Mouse (Mus musculus): ENCODE data around the gene Il17re. TPM values are rescaled to one million over a fixed set of nuclear protein-coding genes. Genes with fewer than 3 reads are reported as not detected.

Il17re gene
- total and polyA plus RNA-seq, 3 experiments: 0.55 to 1.9 (median 1.1) TPM

- Histone ChIP-seq H3K79me2 (replicated peaks; ENCODE audit: control insufficient read depth, insufficient read depth, low read length) (no peaks in the 10 kb centered on the region), H3K4me3 (no peak overlapping the region), H3K27ac (no peak overlapping the region), H3K9ac (ENCODE audit: low read depth, low read length) (no peak overlapping the region), H3K27me3 (ENCODE audit: control insufficient read depth, insufficient read depth, low read length) (no peaks in the 10 kb centered on the region), H3K36me3 (ENCODE audit: control insufficient read depth, insufficient read depth, low read length) (no peaks in the 10 kb centered on the region), H3K4me1 (ENCODE audit: control insufficient read depth, insufficient read depth, low read length) (no peaks in the 10 kb centered on the region)
- WGBS: 56% methylated on average over 3 of the region's 3 CpGs
- TF ChIP-seq POLR2A (IDR thresholded peaks at IDR 0.05; ENCODE audit: insufficient read depth, low read depth, low read length) (no peak), CTCF (IDR thresholded peaks at IDR 0.05) (no peak), EP300 (IDR thresholded peaks at IDR 0.05; ENCODE audit: insufficient read depth, low read depth, low read length) (no peak)
- DNase-seq: no peak
- intact Hi-C loops (cut with DNase I): no loop called here
Measured at GRCm38 (mm10) chr6:113430846-113431245, 27.4 kb upstream of the Il17re start.

- Histone ChIP-seq H3K27me3 (ENCODE audit: control insufficient read depth, insufficient read depth, low read length) (no peaks in the 10 kb centered on the region), H3K36me3 (ENCODE audit: control insufficient read depth, insufficient read depth, low read length) (no peaks in the 10 kb centered on the region), H3K4me3 (no peak overlapping the region), H3K9ac (ENCODE audit: low read depth, low read length) (no peak overlapping the region), H3K79me2 (replicated peaks; ENCODE audit: control insufficient read depth, insufficient read depth, low read length) (no peaks in the 10 kb centered on the region), H3K27ac (no peak overlapping the region), H3K4me1 (ENCODE audit: control insufficient read depth, insufficient read depth, low read length) (no peaks in the 10 kb centered on the region)
- DNase-seq: no peak
- no peak for TF ChIP-seq POLR2A (IDR thresholded peaks at IDR 0.05; ENCODE audit: insufficient read depth, low read depth, low read length)
- TF ChIP-seq CTCF (IDR thresholded peaks at IDR 0.05): no peak
- no peak for TF ChIP-seq EP300 (IDR thresholded peaks at IDR 0.05; ENCODE audit: insufficient read depth, low read depth, low read length)
- WGBS: 54% methylated on average over 3 of the region's 3 CpGs
- intact Hi-C loops (cut with DNase I): no loop called here
Measured at GRCm38 (mm10) chr6:113431801-113432200, 26.5 kb upstream of the Il17re start.

DNA sequence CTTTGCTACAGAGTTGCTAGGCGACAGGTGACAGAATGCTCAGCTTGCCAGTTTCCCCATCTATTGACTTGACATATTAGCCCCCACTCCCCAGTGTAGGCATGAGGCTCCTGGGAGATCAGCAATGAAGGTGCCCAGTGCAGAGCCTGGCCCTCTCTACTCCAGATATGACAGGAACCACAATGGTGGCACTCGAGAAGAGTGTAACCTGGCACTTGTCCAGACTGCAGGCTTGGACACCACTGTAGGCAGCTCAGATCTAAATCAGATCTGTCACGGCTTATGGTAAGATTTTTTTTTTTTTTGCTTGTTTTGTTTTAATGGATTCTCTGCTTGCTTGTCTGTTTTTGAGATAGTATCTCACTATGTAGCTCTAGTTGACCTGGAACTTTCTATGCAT, 24.6 kb upstream of the Il17re start:
- Histone ChIP-seq H3K27me3 (ENCODE audit: control insufficient read depth, insufficient read depth, low read length) (no peaks in the 10 kb centered on the region), H3K79me2 (replicated peaks; ENCODE audit: control insufficient read depth, insufficient read depth, low read length) (no peaks in the 10 kb centered on the region), H3K4me1 (ENCODE audit: control insufficient read depth, insufficient read depth, low read length) (no peaks in the 10 kb centered on the region), H3K9ac (ENCODE audit: low read depth, low read length) (no peak overlapping the region), H3K27ac (no peak overlapping the region), H3K36me3 (ENCODE audit: control insufficient read depth, insufficient read depth, low read length) (no peaks in the 10 kb centered on the region), H3K4me3 (no peak overlapping the region)
- intact Hi-C loops (cut with DNase I): no loop called here
- WGBS: 69% methylated on average over 3 of the region's 3 CpGs
- DNase-seq: no peak
- TF ChIP-seq EP300 (IDR thresholded peaks at IDR 0.05; ENCODE audit: insufficient read depth, low read depth, low read length): no peak
- TF ChIP-seq POLR2A (IDR thresholded peaks at IDR 0.05; ENCODE audit: insufficient read depth, low read depth, low read length): no peak
- no peak for TF ChIP-seq CTCF (IDR thresholded peaks at IDR 0.05)

GRCm38 (mm10) chr6:113434691-113435090, 23.6 kb upstream of the Il17re start:
- 62% methylated on average over 7 of the region's 7 CpGs for WGBS
- H3K9ac ChIP-seq (ENCODE audit: low read depth, low read length): no peak overlapping the region
- H3K36me3 ChIP-seq (ENCODE audit: control insufficient read depth, insufficient read depth, low read length): no peaks in the 10 kb centered on the region
- no peaks in the 10 kb centered on the region for H3K79me2 ChIP-seq (replicated peaks; ENCODE audit: control insufficient read depth, insufficient read depth, low read length)
- no peak for TF ChIP-seq POLR2A (IDR thresholded peaks at IDR 0.05; ENCODE audit: insufficient read depth, low read depth, low read length)
- TF ChIP-seq CTCF (IDR thresholded peaks at IDR 0.05): no peak
- TF ChIP-seq EP300 (IDR thresholded peaks at IDR 0.05; ENCODE audit: insufficient read depth, low read depth, low read length): no peak
- no peaks in the 10 kb centered on the region for H3K27me3 ChIP-seq (ENCODE audit: control insufficient read depth, insufficient read depth, low read length)
- H3K4me1 ChIP-seq (ENCODE audit: control insufficient read depth, insufficient read depth, low read length): no peaks in the 10 kb centered on the region
- intact Hi-C loops (cut with DNase I): no loop called here
- no peak overlapping the region for H3K4me3 ChIP-seq
- H3K27ac ChIP-seq: no peak overlapping the region
- no peak for DNase-seq

DNA sequence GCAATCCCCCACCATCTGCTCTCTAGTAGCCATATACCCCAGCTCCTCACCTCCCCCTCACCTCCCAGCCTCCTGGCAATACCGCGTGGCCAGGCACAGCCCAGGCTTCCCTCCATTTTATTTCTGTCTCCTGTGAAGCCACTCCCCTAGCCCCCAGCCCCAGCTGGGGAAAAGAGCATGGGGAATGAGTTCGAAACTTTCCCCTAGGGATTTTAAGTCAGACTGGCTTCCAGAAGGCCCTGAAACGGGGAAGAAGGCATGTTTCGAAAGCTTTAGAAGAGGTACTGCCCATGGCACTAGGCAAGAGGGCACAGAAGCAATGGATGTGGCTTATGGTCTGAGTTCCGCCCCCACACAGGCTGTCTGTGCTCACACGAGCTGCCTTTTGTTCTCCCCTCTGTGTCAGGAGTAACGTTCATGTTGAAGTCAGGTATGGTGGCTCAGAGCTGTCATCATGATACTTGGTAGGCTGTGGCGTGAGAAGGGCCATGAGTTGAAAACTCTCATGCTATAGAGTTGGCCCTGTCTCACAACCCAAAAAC, 22.5 kb upstream of the Il17re start, which contains the start of gene Cidec:
Cidec (minus strand) TSS at position 97 of the 542 bp plus-strand sequence.
- Histone ChIP-seq H3K9ac (ENCODE audit: low read depth, low read length) (no peak within 1 kb of the TSS), H3K79me2 (replicated peaks; ENCODE audit: control insufficient read depth, insufficient read depth, low read length) (no peaks in the 10 kb centered on the region), H3K4me3 (no peak within 1 kb of the TSS), H3K27me3 (ENCODE audit: control insufficient read depth, insufficient read depth, low read length) (no peaks in the 10 kb centered on the region), H3K36me3 (ENCODE audit: control insufficient read depth, insufficient read depth, low read length) (no peaks in the 10 kb centered on the region), H3K4me1 (ENCODE audit: control insufficient read depth, insufficient read depth, low read length) (no peaks in the 10 kb centered on the region), H3K27ac (no peak within 1 kb of the TSS)
- DNase-seq: no peak
- intact Hi-C loops (cut with DNase I): no loop called here
- WGBS: 70% methylated on average over 9 of the region's 9 CpGs
- TF ChIP-seq CTCF (IDR thresholded peaks at IDR 0.05) (no peak), EP300 (IDR thresholded peaks at IDR 0.05; ENCODE audit: insufficient read depth, low read depth, low read length) (no peak), POLR2A (IDR thresholded peaks at IDR 0.05; ENCODE audit: insufficient read depth, low read depth, low read length) (no peak)

DNA sequence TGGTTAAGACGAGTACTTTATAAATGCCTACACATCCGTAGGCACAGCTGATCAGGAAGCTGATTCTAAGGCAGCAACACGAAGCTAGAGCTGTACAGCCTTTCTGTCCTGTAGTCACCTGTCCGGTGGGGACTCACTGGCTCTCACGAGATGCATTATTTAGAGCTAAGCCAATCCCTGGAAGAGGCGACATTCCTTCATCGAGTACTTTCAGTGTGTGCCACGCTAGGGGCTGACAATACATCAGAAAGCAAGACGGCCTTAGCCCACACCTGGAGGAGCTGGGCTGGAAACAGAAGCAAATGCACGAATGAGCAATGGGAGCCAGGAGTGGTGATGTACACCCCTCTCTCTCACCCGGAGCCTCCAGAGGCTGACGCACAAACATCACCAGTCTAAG, 21.1 kb upstream of the Il17re start:
- 71% methylated on average over 12 of the region's 12 CpGs for WGBS

More for the DNA sequence above, 21.1 kb upstream of the Il17re start:
- no peaks in the 10 kb centered on the region for H3K27me3 ChIP-seq (ENCODE audit: control insufficient read depth, insufficient read depth, low read length)
- no peaks in the 10 kb centered on the region for H3K79me2 ChIP-seq (replicated peaks; ENCODE audit: control insufficient read depth, insufficient read depth, low read length)
- H3K36me3 ChIP-seq (ENCODE audit: control insufficient read depth, insufficient read depth, low read length): no peaks in the 10 kb centered on the region
- intact Hi-C loops (cut with DNase I): no loop called here
- TF ChIP-seq EP300 (IDR thresholded peaks at IDR 0.05; ENCODE audit: insufficient read depth, low read depth, low read length) (no peak), CTCF (IDR thresholded peaks at IDR 0.05) (no peak)
- no peak overlapping the region for H3K27ac ChIP-seq
- H3K4me1 ChIP-seq (ENCODE audit: control insufficient read depth, insufficient read depth, low read length): no peaks in the 10 kb centered on the region; the same call in 1 of the 2 replicates
- no peak overlapping the region for H3K9ac ChIP-seq (ENCODE audit: low read depth, low read length)
- no peak for DNase-seq
- no peak overlapping the region for H3K4me3 ChIP-seq

Measured in heart, adult 2 months (tissue).